Mouse (Mus musculus): ENCODE measurements around the gene Trim2. TPM values are rescaled to one million over a fixed set of nuclear protein-coding genes. Genes with fewer than 3 reads are reported as not detected.

The Trim2 gene
- polyA plus RNA-seq, 1 experiment from 2014 or later: 37.7 TPM

- Histone ChIP-seq H3K9ac (replicated peaks; ENCODE audit: low read length) (no peak overlapping the region), H3K9me3 (replicated peaks; ENCODE audit: control insufficient read depth, low read length) (no peaks in the 10 kb centered on the region), H3K4me2 (ENCODE audit: low read depth, low read length) (no peak overlapping the region), H3K27ac (replicated peaks; ENCODE audit: low read depth, low read length) (no peak overlapping the region), H3K4me1 (ENCODE audit: control insufficient read depth, insufficient read depth, low read length) (no peaks in the 10 kb centered on the region), H3K36me3 (replicated peaks; ENCODE audit: control insufficient read depth, insufficient read depth, low read depth, low read length) (no peaks in the 10 kb centered on the region), H3K27me3 (ENCODE audit: control insufficient read depth, insufficient read depth, low read length) (no peaks in the 10 kb centered on the region), H3K4me3 (ENCODE audit: low read depth, low read length) (no peak overlapping the region)
- ATAC-seq (replicated peaks; ENCODE audit: insufficient number of reproducible peaks, low FRiP score, low TSS enrichment, low read depth) (no peak), DNase-seq (ENCODE audit: low spot score) (no peak)
- 86% methylated on average over 7 of the region's 7 CpGs for WGBS
These were observed 95.3 kb downstream of the Trim2 start for GRCm38 (mm10) chr3:84211340-84211875.

GRCm38 (mm10) chr3:84208917-84209513, 97.7 kb downstream of the Trim2 start:
- H3K4me1 ChIP-seq (ENCODE audit: control insufficient read depth, insufficient read depth, low read length): no peaks in the 10 kb centered on the region
- no peak overlapping the region for H3K9ac ChIP-seq (replicated peaks; ENCODE audit: low read length)
- no peak for DNase-seq (ENCODE audit: low spot score)
- H3K36me3 ChIP-seq (replicated peaks; ENCODE audit: control insufficient read depth, insufficient read depth, low read depth, low read length): no peaks in the 10 kb centered on the region
- H3K27ac ChIP-seq (replicated peaks; ENCODE audit: low read depth, low read length): no peak overlapping the region
- H3K9me3 ChIP-seq (replicated peaks; ENCODE audit: control insufficient read depth, low read length): no peaks in the 10 kb centered on the region
- no peak for ATAC-seq (replicated peaks; ENCODE audit: insufficient number of reproducible peaks, low FRiP score, low TSS enrichment, low read depth)
- no peaks in the 10 kb centered on the region for H3K27me3 ChIP-seq (ENCODE audit: control insufficient read depth, insufficient read depth, low read length)
- H3K4me3 ChIP-seq (ENCODE audit: low read depth, low read length): no peak overlapping the region
- 88% methylated on average over 7 of the region's 7 CpGs for WGBS
- H3K4me2 ChIP-seq (ENCODE audit: low read depth, low read length): no peak overlapping the region

- DNase-seq (ENCODE audit: low spot score) (no peak), ATAC-seq (replicated peaks; ENCODE audit: insufficient number of reproducible peaks, low FRiP score, low TSS enrichment, low read depth) (0 out of 2 replicates have a peak, but pooled peaks have one; percentile 18)
- no peak overlapping the region for H3K4me3 ChIP-seq (ENCODE audit: low read depth, low read length)
- H3K27me3 ChIP-seq (ENCODE audit: control insufficient read depth, insufficient read depth, low read length): no peaks in the 10 kb centered on the region
- 90% methylated on average over 7 of the region's 7 CpGs for WGBS
- no peak overlapping the region for H3K4me2 ChIP-seq (ENCODE audit: low read depth, low read length)
- H3K27ac ChIP-seq (replicated peaks; ENCODE audit: low read depth, low read length): no peak overlapping the region
- H3K9me3 ChIP-seq (replicated peaks; ENCODE audit: control insufficient read depth, low read length): no peaks in the 10 kb centered on the region
- no peak overlapping the region for H3K9ac ChIP-seq (replicated peaks; ENCODE audit: low read length)
- no peaks in the 10 kb centered on the region for H3K36me3 ChIP-seq (replicated peaks; ENCODE audit: control insufficient read depth, insufficient read depth, low read depth, low read length)
- no peaks in the 10 kb centered on the region for H3K4me1 ChIP-seq (ENCODE audit: control insufficient read depth, insufficient read depth, low read length)
These were observed 98.2 kb downstream of the Trim2 start for GRCm38 (mm10) chr3:84208475-84208874.

- no peak for ATAC-seq (replicated peaks; ENCODE audit: insufficient number of reproducible peaks, low FRiP score, low TSS enrichment, low read depth)
- no peaks in the 10 kb centered on the region for H3K36me3 ChIP-seq (replicated peaks; ENCODE audit: control insufficient read depth, insufficient read depth, low read depth, low read length)
- H3K4me3 ChIP-seq (ENCODE audit: low read depth, low read length): no peak overlapping the region
- H3K27ac ChIP-seq (replicated peaks; ENCODE audit: low read depth, low read length): no peak overlapping the region
- H3K27me3 ChIP-seq (ENCODE audit: control insufficient read depth, insufficient read depth, low read length): no peaks in the 10 kb centered on the region
- H3K4me1 ChIP-seq (ENCODE audit: control insufficient read depth, insufficient read depth, low read length): no peaks in the 10 kb centered on the region
- no peak for DNase-seq (ENCODE audit: low spot score)
- H3K9ac ChIP-seq (replicated peaks; ENCODE audit: low read length): no peak overlapping the region
- no peaks in the 10 kb centered on the region for H3K9me3 ChIP-seq (replicated peaks; ENCODE audit: control insufficient read depth, low read length)
- 72% methylated on average over 2 of the region's 2 CpGs for WGBS
- no peak overlapping the region for H3K4me2 ChIP-seq (ENCODE audit: low read depth, low read length)
These were observed 99.3 kb downstream of the Trim2 start for GRCm38 (mm10) chr3:84207366-84207765.

GRCm38 (mm10) chr3:84206106-84206505, 100.6 kb downstream of the Trim2 start:
- Histone ChIP-seq H3K4me2 (ENCODE audit: low read depth, low read length) (no peak overlapping the region), H3K27me3 (ENCODE audit: control insufficient read depth, insufficient read depth, low read length) (no peaks in the 10 kb centered on the region), H3K9ac (replicated peaks; ENCODE audit: low read length) (no peak overlapping the region), H3K27ac (replicated peaks; ENCODE audit: low read depth, low read length) (no peak overlapping the region), H3K36me3 (replicated peaks; ENCODE audit: control insufficient read depth, insufficient read depth, low read depth, low read length) (no peaks in the 10 kb centered on the region), H3K9me3 (replicated peaks; ENCODE audit: control insufficient read depth, low read length) (no peaks in the 10 kb centered on the region), H3K4me1 (ENCODE audit: control insufficient read depth, insufficient read depth, low read length) (no peaks in the 10 kb centered on the region), H3K4me3 (ENCODE audit: low read depth, low read length) (no peak overlapping the region)
- DNase-seq (ENCODE audit: low spot score): no peak
- no peak for ATAC-seq (replicated peaks; ENCODE audit: insufficient number of reproducible peaks, low FRiP score, low TSS enrichment, low read depth)
- 82% methylated on average over 3 of the region's 3 CpGs for WGBS

GRCm38 (mm10) chr3:84205650-84206049, 101.0 kb downstream of the Trim2 start:
- no peak for ATAC-seq (replicated peaks; ENCODE audit: insufficient number of reproducible peaks, low FRiP score, low TSS enrichment, low read depth)
- DNase-seq (ENCODE audit: low spot score): no peak

GRCm38 (mm10) chr3:84204640-84205039, 102.0 kb downstream of the Trim2 start:
- no peaks in the 10 kb centered on the region for H3K9me3 ChIP-seq (replicated peaks; ENCODE audit: control insufficient read depth, low read length)
- H3K4me1 ChIP-seq (ENCODE audit: control insufficient read depth, insufficient read depth, low read length): no peaks in the 10 kb centered on the region
- DNase-seq (ENCODE audit: low spot score) (no peak), ATAC-seq (replicated peaks; ENCODE audit: insufficient number of reproducible peaks, low FRiP score, low TSS enrichment, low read depth) (no peak)
- no peak overlapping the region for H3K27ac ChIP-seq (replicated peaks; ENCODE audit: low read depth, low read length)
- no peaks in the 10 kb centered on the region for H3K27me3 ChIP-seq (ENCODE audit: control insufficient read depth, insufficient read depth, low read length)
- no peaks in the 10 kb centered on the region for H3K36me3 ChIP-seq (replicated peaks; ENCODE audit: control insufficient read depth, insufficient read depth, low read depth, low read length)
- no peak overlapping the region for H3K4me3 ChIP-seq (ENCODE audit: low read depth, low read length)
- no peak overlapping the region for H3K4me2 ChIP-seq (ENCODE audit: low read depth, low read length)
- H3K9ac ChIP-seq (replicated peaks; ENCODE audit: low read length): no peak overlapping the region
- 82% methylated on average over 5 of the region's 5 CpGs for WGBS

More at GRCm38 (mm10) chr3:84205650-84206049, 101.0 kb downstream of the Trim2 start:
- H3K4me2 ChIP-seq (ENCODE audit: low read depth, low read length): no peak overlapping the region
- 79% methylated on average over 6 of the region's 6 CpGs for whole genome bisulfite sequencing
- H3K9ac ChIP-seq (replicated peaks; ENCODE audit: low read length): no peak overlapping the region
- H3K27me3 ChIP-seq (ENCODE audit: control insufficient read depth, insufficient read depth, low read length): no peaks in the 10 kb centered on the region
- H3K4me1 ChIP-seq (ENCODE audit: control insufficient read depth, insufficient read depth, low read length): no peaks in the 10 kb centered on the region
- H3K36me3 ChIP-seq (replicated peaks; ENCODE audit: control insufficient read depth, insufficient read depth, low read depth, low read length): no peaks in the 10 kb centered on the region
- H3K9me3 ChIP-seq (replicated peaks; ENCODE audit: control insufficient read depth, low read length): no peaks in the 10 kb centered on the region
- no peak overlapping the region for H3K27ac ChIP-seq (replicated peaks; ENCODE audit: low read depth, low read length)
- no peak overlapping the region for H3K4me3 ChIP-seq (ENCODE audit: low read depth, low read length)

GRCm38 (mm10) chr3:84200559-84201420, 105.9 kb downstream of the Trim2 start:
- ATAC-seq (replicated peaks; ENCODE audit: insufficient number of reproducible peaks, low FRiP score, low TSS enrichment, low read depth): peak; percentile 59; the same call in 1 of the 2 replicates
- no peak overlapping the region for H3K27ac ChIP-seq (replicated peaks; ENCODE audit: low read depth, low read length)
- H3K36me3 ChIP-seq (replicated peaks; ENCODE audit: control insufficient read depth, insufficient read depth, low read depth, low read length): no peaks in the 10 kb centered on the region
- WGBS: 71% methylated on average over 13 of the region's 13 CpGs
- no peak overlapping the region for H3K9ac ChIP-seq (replicated peaks; ENCODE audit: low read length)
- no peaks in the 10 kb centered on the region for H3K4me1 ChIP-seq (ENCODE audit: control insufficient read depth, insufficient read depth, low read length)
- no peak for DNase-seq (ENCODE audit: low spot score)
- no peaks in the 10 kb centered on the region for H3K27me3 ChIP-seq (ENCODE audit: control insufficient read depth, insufficient read depth, low read length)
- H3K4me3 ChIP-seq (ENCODE audit: low read depth, low read length): no peak overlapping the region
- H3K4me2 ChIP-seq (ENCODE audit: low read depth, low read length): no peak overlapping the region
- H3K9me3 ChIP-seq (replicated peaks; ENCODE audit: control insufficient read depth, low read length): no peaks in the 10 kb centered on the region
